Mouse (Mus musculus) hindlimb bud, embryonic 11.5 days (tissue): ENCODE results near the gene Ckmt1.

Experiments used
- DNase-seq: peaks from one replicate; pipeline ENCODE4 v3.0.0-alpha.2; 2012; ENCODE audit warnings: low read depth, low spot score; ENCODE audit errors: extremely low spot score

Gene Ckmt1

DNA sequence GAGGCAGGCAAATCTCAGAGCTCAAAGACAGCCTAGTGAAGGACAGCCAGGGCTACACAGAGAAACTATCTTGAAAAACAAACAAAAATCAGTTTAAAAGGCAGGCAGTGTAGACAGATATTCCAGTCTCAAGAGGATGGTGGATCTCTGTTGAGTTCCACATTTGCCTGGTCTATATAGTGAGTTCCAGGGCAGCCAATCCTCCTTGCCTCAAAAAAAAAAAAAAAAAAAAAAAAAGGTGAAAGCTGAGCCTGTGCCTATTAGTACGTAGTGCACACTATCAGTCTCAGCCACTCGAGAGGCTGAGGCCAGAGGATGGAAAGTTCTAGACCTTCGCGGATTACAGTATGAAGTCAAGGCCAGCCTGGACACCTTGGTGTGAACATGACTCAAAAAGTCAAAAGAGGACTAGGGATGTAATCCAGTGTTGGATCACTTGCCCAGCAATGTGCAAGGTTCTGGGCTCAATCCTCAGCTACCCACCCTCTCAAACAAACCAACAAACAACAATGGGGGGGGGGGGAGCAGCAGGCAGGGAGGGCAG lies 55.4 kb downstream of the Ckmt1 start:
- no peak for DNase-seq
